Comparison of ENCODE assay signal across 8 mouse cellular contexts in the genomic region with DNA sequence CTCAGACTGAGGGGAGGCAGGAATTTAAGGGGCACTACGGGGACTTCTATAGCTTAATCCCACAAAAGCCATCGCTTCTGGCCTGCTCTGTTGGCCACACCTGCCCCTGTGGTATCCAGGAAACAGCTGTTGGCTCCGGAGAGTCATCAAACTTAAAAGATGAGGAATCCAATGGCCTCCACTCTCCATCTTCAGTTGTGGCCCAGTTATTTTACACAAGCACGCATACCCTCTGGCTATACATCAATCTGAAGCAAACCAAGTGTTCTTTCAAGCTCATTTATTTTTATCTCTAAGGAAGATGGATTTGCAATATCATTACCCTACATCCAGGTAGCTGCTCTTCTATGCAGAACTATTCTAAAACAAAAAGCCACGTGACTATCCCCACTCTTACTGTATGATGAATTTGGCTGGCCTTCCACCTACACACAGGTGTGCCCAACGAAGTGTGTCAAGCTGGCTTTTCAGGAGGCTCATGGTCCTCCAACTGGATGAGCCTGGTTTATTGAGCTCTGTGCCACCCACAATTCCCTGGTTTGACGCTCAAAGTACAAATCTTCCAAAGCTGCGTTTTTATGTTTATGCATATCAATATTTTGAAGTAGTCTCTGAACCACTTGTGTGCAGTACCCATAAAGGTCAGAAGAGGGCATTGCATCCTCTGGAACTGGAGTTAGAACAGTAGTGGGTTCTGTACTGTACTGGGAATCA. TPM values are rescaled to one million over a fixed set of nuclear protein-coding genes. Genes with fewer than 3 reads are reported as not detected.
A peak's percentile ranks its signal among the peaks of the same experiment; 100 is the strongest.
DNase-seq lines count a peak whose midpoint lies in the region; ATAC-seq lines count a peak whose summit lies in the region.

No protein-coding gene starts in this region.

- peak; percentile 49 for DNase-seq in adrenal gland, postnatal 10 days
- no peak for DNase-seq in adrenal gland, adult 18-20 months (ENCODE audit: low spot score in 2 of 2)
- DNase-seq in T-cell, adult 2 months (ENCODE audit: low spot score), result peak; percentile 60

- no peak for ATAC-seq in forebrain, embryonic 16.5 days
- ATAC-seq in kidney, embryonic 15.5 days (replicated peaks; ENCODE audit: low FRiP score), result no peak
- ATAC-seq in stomach, embryonic 15.5 days (ENCODE audit: insufficient read depth, low FRiP score, low read depth), result no peak
- no peak for ATAC-seq in granulocyte monocyte progenitor cell, adult 5-6 weeks (replicated peaks; ENCODE audit: poor library complexity, severe bottlenecking)

- H3K27ac ChIP-seq in forebrain, embryonic 16.5 days (ENCODE audit: low read length), result peak overlapping the region; percentile 88
- peak overlapping the region; percentile 94 for H3K27ac ChIP-seq in kidney, embryonic 15.5 days
- peak overlapping the region; percentile 89 for H3K27ac ChIP-seq in macrophage
- peak overlapping the region; percentile 90 for H3K27ac ChIP-seq in stomach, embryonic 15.5 days

- peak overlapping the region; percentile 85 for H3K9ac ChIP-seq in forebrain, embryonic 16.5 days (replicated peaks; ENCODE audit: low read depth, low read length)
- peak overlapping the region; percentile 96 for H3K9ac ChIP-seq in kidney, embryonic 15.5 days
- H3K9ac ChIP-seq in stomach, embryonic 15.5 days, result peak overlapping the region; percentile 70; the same call in 1 of the 2 replicates

- H3K4me3 ChIP-seq in forebrain, embryonic 16.5 days (replicated peaks; ENCODE audit: low read length), result peak overlapping the region; percentile 89
- H3K4me3 ChIP-seq in kidney, embryonic 15.5 days (replicated peaks), result peak overlapping the region; percentile 95
- H3K4me3 ChIP-seq in macrophage (ENCODE audit: inconsistent target), result peak overlapping the region; percentile 39
- H3K4me3 ChIP-seq in stomach, embryonic 15.5 days (replicated peaks), result peak overlapping the region; percentile 92

- H3K79me2 ChIP-seq in macrophage (ENCODE audit: inconsistent target), result peaks cover 33% of the 10 kb centered on the region

- WGBS in forebrain, embryonic 16.5 days, result 75% methylated on average over 8 of the region's 8 CpGs
- WGBS in kidney, embryonic 15.5 days, result 71% methylated on average over 8 of the region's 8 CpGs
- WGBS in macrophage (ENCODE audit: missing documents), result 62% methylated on average over 8 of the region's 8 CpGs
- 72% methylated on average over 8 of the region's 8 CpGs for WGBS in stomach, embryonic 15.5 days

- H3K27me3 ChIP-seq in forebrain, embryonic 16.5 days (replicated peaks; ENCODE audit: control insufficient read depth, insufficient read depth, low read length), result no peaks in the 10 kb centered on the region
- H3K27me3 ChIP-seq in kidney, embryonic 15.5 days, result no peaks in the 10 kb centered on the region
- no peaks in the 10 kb centered on the region for H3K27me3 ChIP-seq in stomach, embryonic 15.5 days (replicated peaks)

- H3K4me1 ChIP-seq in forebrain, embryonic 16.5 days (replicated peaks; ENCODE audit: control insufficient read depth, insufficient read depth, low read length), result peaks cover 18% of the 10 kb centered on the region
- H3K4me1 ChIP-seq in kidney, embryonic 15.5 days, result peaks cover 44% of the 10 kb centered on the region
- H3K4me1 ChIP-seq in stomach, embryonic 15.5 days, result peaks cover 30% of the 10 kb centered on the region

- H3K36me3 ChIP-seq in forebrain, embryonic 16.5 days (ENCODE audit: control insufficient read depth, insufficient read depth), result peaks cover 28% of the 10 kb centered on the region; the same call in 1 of the 2 replicates
- H3K36me3 ChIP-seq in kidney, embryonic 15.5 days, result peaks cover 66% of the 10 kb centered on the region
- peaks cover 32% of the 10 kb centered on the region for H3K36me3 ChIP-seq in macrophage (ENCODE audit: inconsistent target)
- peaks cover 39% of the 10 kb centered on the region for H3K36me3 ChIP-seq in stomach, embryonic 15.5 days

- H3K9me3 ChIP-seq in forebrain, embryonic 16.5 days (ENCODE audit: control insufficient read depth, low read length), result no peaks in the 10 kb centered on the region
- no peaks in the 10 kb centered on the region for H3K9me3 ChIP-seq in kidney, embryonic 15.5 days (replicated peaks)
- H3K9me3 ChIP-seq in stomach, embryonic 15.5 days, result no peaks in the 10 kb centered on the region

- peak overlapping the region; percentile 56 for H3K4me2 ChIP-seq in forebrain, embryonic 16.5 days (ENCODE audit: low read length)
- peak overlapping the region; percentile 90 for H3K4me2 ChIP-seq in kidney, embryonic 15.5 days
- H3K4me2 ChIP-seq in stomach, embryonic 15.5 days, result peak overlapping the region; percentile 84

RNA-seq across cellular contexts. Expression of gene Arhgdia, which starts 1.0 kb away (rescaled TPM):
- 100 to 1,000 TPM; 281 to 286 TPM for total RNA-seq in adrenal gland, postnatal 10 days (2021)
- 100 to 1,000 TPM; 326 to 340 TPM for total RNA-seq in adrenal gland, adult 18-20 months (2021)
- 477 and 485 TPM in 2 replicates for polyA plus RNA-seq in forebrain, embryonic 16.5 days (2015; fragmentation: Nextera tagmentation; extraction: Ambion mirVana)
- 588 and 644 TPM in 2 replicates for polyA plus RNA-seq in kidney, embryonic 15.5 days (2015; fragmentation: Nextera tagmentation; extraction: Ambion mirVana)
- 100 to 1,000 TPM in 8 of 26 experiments, 10 to 100 TPM in 18; 55.0 to 130 (median 89.0) TPM for total RNA-seq in macrophage (2018; cell fraction: chromatin; rRNA removed)
- total RNA-seq in macrophage (2018; cell fraction: cytosol; rRNA removed), result 100 to 1,000 TPM; 680 to 898 (median 773) TPM
- total RNA-seq in macrophage (2018; cell fraction: nucleus; rRNA removed), result 100 to 1,000 TPM; 152 to 391 (median 260) TPM
- 662 to 966 TPM (median 875 TPM) in 3 replicates for polyA plus RNA-seq in macrophage (2018)
- 537 and 556 TPM in 2 replicates for polyA plus RNA-seq in stomach, embryonic 15.5 days (2015; fragmentation: Nextera tagmentation; extraction: Ambion mirVana)
- 514 and 552 TPM in 2 replicates for total RNA-seq in granulocyte monocyte progenitor cell, adult 5-6 weeks (2014; fragmentation: Nextera tagmentation)
- 163 and 168 TPM in 2 replicates for total RNA-seq in granulocyte monocyte progenitor cell, adult 5-6 weeks (2017)

RNA-seq across cellular contexts. Expression of gene P4hb, which starts 9.4 kb away (rescaled TPM):
- 100 to 1,000 TPM; 424 to 571 TPM for total RNA-seq in adrenal gland, postnatal 10 days (2021)
- 100 to 1,000 TPM; 440 to 468 TPM for total RNA-seq in adrenal gland, adult 18-20 months (2021)
- 238 and 265 TPM in 2 replicates for polyA plus RNA-seq in forebrain, embryonic 16.5 days (2015; fragmentation: Nextera tagmentation; extraction: Ambion mirVana)
- polyA plus RNA-seq in kidney, embryonic 15.5 days (2015; fragmentation: Nextera tagmentation; extraction: Ambion mirVana), result 718 and 736 TPM in 2 replicates
- 100 to 1,000 TPM in 1 of 26 experiments, 10 to 100 TPM in 25; 12.4 to 109 (median 29.4) TPM for total RNA-seq in macrophage (2018; cell fraction: chromatin; rRNA removed)
- 100 to 1,000 TPM; 202 to 385 (median 291) TPM for total RNA-seq in macrophage (2018; cell fraction: cytosol; rRNA removed)
- total RNA-seq in macrophage (2018; cell fraction: nucleus; rRNA removed), result 100 to 1,000 TPM in 25 of 26 experiments, 10 to 100 TPM in 1; 71.0 to 409 (median 244) TPM
- 294 to 442 TPM (median 388 TPM) in 3 replicates for polyA plus RNA-seq in macrophage (2018)
- 954 and 1,026 TPM in 2 replicates for polyA plus RNA-seq in stomach, embryonic 15.5 days (2015; fragmentation: Nextera tagmentation; extraction: Ambion mirVana)
- 864 and 921 TPM in 2 replicates for total RNA-seq in granulocyte monocyte progenitor cell, adult 5-6 weeks (2014; fragmentation: Nextera tagmentation)
- total RNA-seq in granulocyte monocyte progenitor cell, adult 5-6 weeks (2017), result 1,372 and 1,702 TPM in 2 replicates

RNA-seq across cellular contexts. Expression of gene Alyref, which starts 15.7 kb away (rescaled TPM):
- total RNA-seq in adrenal gland, postnatal 10 days (2021), result 100 to 1,000 TPM; 112 to 114 TPM
- 10 to 100 TPM; 80.7 to 92.4 TPM for total RNA-seq in adrenal gland, adult 18-20 months (2021)
- 287 and 320 TPM in 2 replicates for polyA plus RNA-seq in forebrain, embryonic 16.5 days (2015; fragmentation: Nextera tagmentation; extraction: Ambion mirVana)
- 494 TPM in 2 replicates for polyA plus RNA-seq in kidney, embryonic 15.5 days (2015; fragmentation: Nextera tagmentation; extraction: Ambion mirVana)
- 10 to 100 TPM; 13.2 to 43.2 (median 30.6) TPM for total RNA-seq in macrophage (2018; cell fraction: chromatin; rRNA removed)
- total RNA-seq in macrophage (2018; cell fraction: cytosol; rRNA removed), result 10 to 100 TPM; 27.2 to 48.1 (median 35.9) TPM
- 10 to 100 TPM; 17.9 to 63.8 (median 26.1) TPM for total RNA-seq in macrophage (2018; cell fraction: nucleus; rRNA removed)
- 34.3 to 88.6 TPM (median 41.5 TPM) in 3 replicates for polyA plus RNA-seq in macrophage (2018)
- 420 and 451 TPM in 2 replicates for polyA plus RNA-seq in stomach, embryonic 15.5 days (2015; fragmentation: Nextera tagmentation; extraction: Ambion mirVana)
- total RNA-seq in granulocyte monocyte progenitor cell, adult 5-6 weeks (2014; fragmentation: Nextera tagmentation), result 161 and 171 TPM in 2 replicates
- 315 and 430 TPM in 2 replicates for total RNA-seq in granulocyte monocyte progenitor cell, adult 5-6 weeks (2017)

RNA-seq across cellular contexts. Expression of gene Anapc11, which starts 15.8 kb away (rescaled TPM):
- 10 to 100 TPM; 73.1 to 86.4 TPM for total RNA-seq in adrenal gland, postnatal 10 days (2021)
- total RNA-seq in adrenal gland, adult 18-20 months (2021), result 10 to 100 TPM; 75.5 to 95.4 TPM
- polyA plus RNA-seq in forebrain, embryonic 16.5 days (2015; fragmentation: Nextera tagmentation; extraction: Ambion mirVana), result 178 and 192 TPM in 2 replicates
- 193 and 206 TPM in 2 replicates for polyA plus RNA-seq in kidney, embryonic 15.5 days (2015; fragmentation: Nextera tagmentation; extraction: Ambion mirVana)
- total RNA-seq in macrophage (2018; cell fraction: chromatin; rRNA removed), result 10 to 100 TPM in 25 of 26 experiments, 1 to 10 TPM in 1; 9.6 to 58.0 (median 26.1) TPM
- 10 to 100 TPM; 51.9 to 93.5 (median 62.1) TPM for total RNA-seq in macrophage (2018; cell fraction: cytosol; rRNA removed)
- total RNA-seq in macrophage (2018; cell fraction: nucleus; rRNA removed), result 10 to 100 TPM; 17.5 to 48.1 (median 26.5) TPM
- 40.4 to 78.6 TPM (median 76.2 TPM) in 3 replicates for polyA plus RNA-seq in macrophage (2018)
- polyA plus RNA-seq in stomach, embryonic 15.5 days (2015; fragmentation: Nextera tagmentation; extraction: Ambion mirVana), result 196 and 200 TPM in 2 replicates
- 80.9 and 96.2 TPM in 2 replicates for total RNA-seq in granulocyte monocyte progenitor cell, adult 5-6 weeks (2014; fragmentation: Nextera tagmentation)
- 26.9 and 27.0 TPM in 2 replicates for total RNA-seq in granulocyte monocyte progenitor cell, adult 5-6 weeks (2017)

RNA-seq across cellular contexts. Expression of gene Npb, which starts 25.9 kb away (rescaled TPM):
- 1 to 10 TPM; 1.0 to 1.3 TPM for total RNA-seq in adrenal gland, postnatal 10 days (2021)
- 1 to 10 TPM in 1 of 2 experiments, not detected in 1; 1.2 TPM for total RNA-seq in adrenal gland, adult 18-20 months (2021)
- polyA plus RNA-seq in forebrain, embryonic 16.5 days (2015; fragmentation: Nextera tagmentation; extraction: Ambion mirVana), result not detected in 2 replicates
- polyA plus RNA-seq in kidney, embryonic 15.5 days (2015; fragmentation: Nextera tagmentation; extraction: Ambion mirVana), result 24.4 and 25.2 TPM in 2 replicates
- 1 to 10 TPM in 2 of 26 experiments, not detected in 24; 2.0 to 2.4 TPM for total RNA-seq in macrophage (2018; cell fraction: chromatin; rRNA removed)
- not detected for total RNA-seq in macrophage (2018; cell fraction: cytosol; rRNA removed)
- total RNA-seq in macrophage (2018; cell fraction: nucleus; rRNA removed), result not detected
- polyA plus RNA-seq in macrophage (2018), result not detected in 3 replicates
- 9.8 and 12.1 TPM in 2 replicates for polyA plus RNA-seq in stomach, embryonic 15.5 days (2015; fragmentation: Nextera tagmentation; extraction: Ambion mirVana)
- total RNA-seq in granulocyte monocyte progenitor cell, adult 5-6 weeks (2014; fragmentation: Nextera tagmentation), result not detected in 2 replicates
- not detected in 2 replicates for total RNA-seq in granulocyte monocyte progenitor cell, adult 5-6 weeks (2017)

Comparison
In these comparisons a context has a peak if more than half of its experiments do, and no peak if none do; other contexts are left out.
1. DNase-seq: peak in adrenal gland, postnatal 10 days (single experiment) and T-cell, adult 2 months (single experiment); none in adrenal gland, adult 18-20 months (0 of 2).
2. H3K4me3 ChIP-seq: peak in every context shown above with its lines; median percentile 95 in kidney, embryonic 15.5 days; 92 in stomach, embryonic 15.5 days; 89 in forebrain, embryonic 16.5 days; 39 in macrophage.
3. Peak in every context shown above with its lines, with median percentiles within 50 percentile points of each other: H3K27ac ChIP-seq, H3K4me2 ChIP-seq and H3K9ac ChIP-seq.